8 mouse cellular contexts compared by ENCODE assay signal in the genomic region with DNA sequence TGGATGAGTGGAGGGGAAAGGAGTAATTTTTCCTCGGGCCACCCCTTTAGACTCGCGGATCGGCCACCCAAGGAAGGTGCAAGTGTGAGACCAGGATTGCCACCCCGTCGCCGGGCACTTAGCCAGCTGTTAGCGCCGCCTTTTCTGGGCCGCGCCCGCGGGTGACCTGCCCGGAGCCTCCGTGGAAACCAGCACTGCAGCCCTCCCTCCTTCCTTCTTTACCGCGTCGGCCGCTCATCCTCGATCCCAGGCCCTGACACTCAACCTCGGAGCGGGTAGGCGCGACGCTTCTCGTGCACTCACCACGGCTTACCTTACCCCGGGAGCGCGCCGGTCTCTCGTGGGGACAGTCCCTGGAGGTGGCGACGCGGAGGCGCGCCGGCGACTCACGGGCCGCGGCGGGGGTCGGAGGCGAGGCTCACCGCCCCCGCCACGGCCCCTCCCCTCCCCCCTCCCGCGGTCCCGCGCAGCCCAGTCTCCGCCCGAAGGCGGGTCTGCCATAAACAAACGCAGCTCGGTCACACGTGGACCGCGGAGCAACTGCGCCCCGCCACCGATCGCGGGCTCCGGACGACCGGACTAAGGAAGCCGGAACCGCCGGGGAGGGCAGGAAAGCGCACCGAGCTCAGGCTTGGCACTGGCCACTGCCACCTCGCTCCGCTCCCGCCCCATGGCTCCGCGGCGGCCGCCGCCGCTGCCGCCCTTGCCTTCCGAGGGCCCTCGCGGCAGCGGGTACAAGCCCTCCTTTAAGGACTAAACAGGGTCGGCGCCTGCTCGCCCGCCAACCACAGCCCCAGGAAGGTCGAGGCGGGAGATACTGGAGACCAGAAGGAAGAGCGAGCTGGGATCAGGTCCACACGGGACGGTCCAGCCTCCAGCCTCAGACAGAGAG. TPM values are rescaled to one million over a fixed set of nuclear protein-coding genes. Genes with fewer than 3 reads are reported as not detected.
DNase-seq lines count a peak whose midpoint lies in the region; ATAC-seq and TF ChIP-seq lines count a peak whose summit lies in the region.

A gene (plus strand): TSS at position 221 of the 892 bp plus-strand sequence.

- ATAC-seq in forebrain, postnatal 0 days: no peak
- peak; percentile 28 for ATAC-seq in lung, postnatal 0 days

- intact Hi-C loops in left cerebral cortex, postnatal 4 days (cut with DNase I): loop anchor here (5.0 to 10.0 kb wide), 2 partner anchors 148 to 170 kb away; no protein-coding TSS in a partner anchor

- peaks cover 76% of the 10 kb centered on the region for H3K27me3 ChIP-seq in forebrain, postnatal 0 days (ENCODE audit: insufficient read depth, low read length)
- peaks cover 95% of the 10 kb centered on the region for H3K27me3 ChIP-seq in lung, postnatal 0 days (replicated peaks; ENCODE audit: insufficient read depth, low read length)

- H3K4me1 ChIP-seq in forebrain, postnatal 0 days (ENCODE audit: insufficient read depth): no peaks in the 10 kb centered on the region
- H3K4me1 ChIP-seq in lung, postnatal 0 days (ENCODE audit: insufficient read depth, low read depth, low read length): peaks cover 12% of the 10 kb centered on the region; the same call in 1 of the 2 replicates

- no peaks in the 10 kb centered on the region for H3K36me3 ChIP-seq in forebrain, postnatal 0 days (ENCODE audit: insufficient read depth)
- no peaks in the 10 kb centered on the region for H3K36me3 ChIP-seq in lung, postnatal 0 days (ENCODE audit: insufficient read depth, low read length)

- no peak for TF ChIP-seq CTCF in layer of hippocampus, adult 2 months (conservative IDR thresholded peaks at IDR 0.05)
- TF ChIP-seq CTCF in forebrain, postnatal 0 days (IDR thresholded peaks at IDR 0.05; ENCODE audit: low read depth): no peak
- TF ChIP-seq CTCF in lung, postnatal 0 days (IDR thresholded peaks at IDR 0.05): no peak

- H3K9ac ChIP-seq in forebrain, postnatal 0 days: no peak within 1 kb of the TSS
- no peak within 1 kb of the TSS for H3K9ac ChIP-seq in lung, postnatal 0 days (replicated peaks; ENCODE audit: low read depth)

- DNase-seq in layer of hippocampus, adult 2 months (ENCODE audit: low spot score in 2 of 2): no peak
- no peak for DNase-seq in layer of hippocampus, postnatal 14 days (ENCODE audit: low spot score in 2 of 2)
- no peak for DNase-seq in forebrain, postnatal 0 days
- DNase-seq in kidney, adult 8-10 months: peak; percentile 67 to 72
- no peak for DNase-seq in lung, postnatal 0 days (ENCODE audit: low spot score)
- no peak for DNase-seq in left cerebral cortex, postnatal 4 days
- no peak for DNase-seq in layer of hippocampus, postnatal 10 days (ENCODE audit: low spot score in 2 of 2)
- DNase-seq in urinary bladder, adult 2 months (ENCODE audit: low spot score): no peak

- H3K4me2 ChIP-seq in forebrain, postnatal 0 days (ENCODE audit: low read depth): peak within 1 kb of the TSS; percentile 38
- H3K4me2 ChIP-seq in lung, postnatal 0 days (replicated peaks; ENCODE audit: low read depth, low read length): peak within 1 kb of the TSS; percentile 75

- no peak for TF ChIP-seq EP300 in lung, postnatal 0 days (IDR thresholded peaks at IDR 0.05)

- H3K27ac ChIP-seq in layer of hippocampus, adult 2 months: no peak within 1 kb of the TSS
- no peak within 1 kb of the TSS for H3K27ac ChIP-seq in forebrain, postnatal 0 days (ENCODE audit: low read depth, low read length)
- H3K27ac ChIP-seq in lung, postnatal 0 days (ENCODE audit: low read length): no peak within 1 kb of the TSS

- H3K4me3 ChIP-seq in layer of hippocampus, adult 2 months: peak within 1 kb of the TSS; percentile 15; the same call in 1 of the 2 replicates
- H3K4me3 ChIP-seq in forebrain, postnatal 0 days (ENCODE audit: low read depth, low read length): peak within 1 kb of the TSS; percentile 25
- peak within 1 kb of the TSS; percentile 35 for H3K4me3 ChIP-seq in lung, postnatal 0 days (ENCODE audit: low read depth, low read length)

- H3K9me3 ChIP-seq in forebrain, postnatal 0 days (ENCODE audit: low read length): no peaks in the 10 kb centered on the region
- H3K9me3 ChIP-seq in lung, postnatal 0 days (ENCODE audit: low read length): no peaks in the 10 kb centered on the region

- WGBS in forebrain, postnatal 0 days: 2% methylated on average over 84 of the region's 96 CpGs
- WGBS in lung, postnatal 0 days: 2% methylated on average over 56 of the region's 96 CpGs

RNA-seq across cellular contexts. Expression of the gene that starts here (rescaled TPM):
- under 1 TPM; 0.28 to 0.64 TPM for total RNA-seq in layer of hippocampus, adult 2 months (2021)
- total RNA-seq in layer of hippocampus, postnatal 14 days (2021): under 1 TPM; 0.10 to 0.41 TPM
- 0.08 and 0.29 TPM in 2 replicates for total RNA-seq in forebrain, postnatal 0 days (2014; rRNA removed)
- polyA plus RNA-seq in forebrain, postnatal 0 days (2015; fragmentation: Nextera tagmentation; extraction: Ambion mirVana): 0.04 and 0.27 TPM in 2 replicates
- polyA plus RNA-seq in lung, postnatal 0 days (2015; fragmentation: Nextera tagmentation; extraction: Ambion mirVana): not detected in 2 replicates
- total RNA-seq in left cerebral cortex, postnatal 4 days (2021): under 1 TPM in 1 of 2 experiments, not detected in 1; 0.12 TPM
- under 1 TPM; 0.09 to 0.65 TPM for total RNA-seq in layer of hippocampus, postnatal 10 days (2021)
- polyA plus RNA-seq in urinary bladder, adult 2 months (2012; rRNA removed): not detected in 2 replicates

Comparison
In these comparisons a context has a peak if more than half of its experiments do, and no peak if none do; other contexts are left out.
1. Peak in ATAC-seq, H3K4me3 ChIP-seq and H3K4me2 ChIP-seq in lung, postnatal 0 days; RNA of the gene not detected or under 1 TPM.
2. DNase-seq: peak in kidney, adult 8-10 months (2 of 2); none in layer of hippocampus, adult 2 months (0 of 2), layer of hippocampus, postnatal 14 days (0 of 2), forebrain, postnatal 0 days (single experiment), lung, postnatal 0 days (single experiment), left cerebral cortex, postnatal 4 days (single experiment), layer of hippocampus, postnatal 10 days (0 of 2) and urinary bladder, adult 2 months (single experiment).
3. Peak in every context shown above with its lines, with median percentiles within 50 percentile points of each other: H3K4me3 ChIP-seq.